Mouse (Mus musculus) heart, adult 9 months (tissue): ENCODE data around the gene Haspin.

Experiments
- DNase-seq, 2 experiments: peaks; one replicate each; pipeline ENCODE4 v3.0.0; 2022; ENCODE audit warnings: low spot score in 2 of 2

Haspin gene

GRCm38 (mm10) chr11:73137591-73138501, at the start of gene Haspin:
Gene Haspin (minus strand): TSS chr11:73138294.
- peak; percentile 78 to 88 for DNase-seq

DNA sequence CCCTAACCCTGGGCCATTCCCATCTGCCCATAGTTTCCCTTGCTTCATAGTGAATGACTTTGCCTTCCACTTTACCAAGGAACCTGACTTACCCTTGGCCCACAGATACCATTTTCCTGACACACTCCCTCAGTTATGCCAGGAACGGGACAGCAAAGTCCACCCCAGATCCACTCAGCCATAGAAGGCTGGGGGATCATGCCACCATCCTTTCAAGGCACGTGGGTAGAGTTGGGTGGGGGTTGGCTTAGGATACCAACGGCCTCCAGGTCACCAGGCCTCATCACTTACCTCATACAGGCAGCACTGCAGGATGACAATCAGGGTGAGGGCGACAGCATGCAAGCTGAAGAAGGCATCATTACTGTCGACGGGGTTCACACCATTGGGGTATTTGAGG, 49.1 kb upstream of the Haspin start:
- no peak for DNase-seq

- no peak for DNase-seq
Measured at GRCm38 (mm10) chr11:73185872-73186615, 48.0 kb upstream of the Haspin start.

DNA sequence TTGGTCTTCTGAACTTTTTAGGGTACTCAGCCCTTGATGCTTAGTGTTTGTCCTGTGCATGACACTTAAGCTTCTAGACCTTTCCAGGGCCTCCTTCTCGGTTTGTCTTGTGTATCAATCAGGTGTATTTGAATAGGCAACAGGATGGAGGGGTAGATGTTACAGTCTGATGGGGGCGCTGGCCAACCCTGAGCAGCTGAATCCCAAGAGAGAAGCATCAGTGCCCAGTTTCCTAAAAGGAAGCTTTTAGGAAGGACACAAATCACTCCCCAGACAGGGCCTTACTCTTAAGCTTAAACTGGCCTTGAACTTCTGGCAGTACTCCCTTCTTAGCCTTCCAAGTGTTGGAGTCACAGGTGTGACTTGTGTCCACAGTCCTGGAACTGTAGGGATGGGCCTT, 39.8 kb upstream of the Haspin start:
- DNase-seq: no peak

DNA sequence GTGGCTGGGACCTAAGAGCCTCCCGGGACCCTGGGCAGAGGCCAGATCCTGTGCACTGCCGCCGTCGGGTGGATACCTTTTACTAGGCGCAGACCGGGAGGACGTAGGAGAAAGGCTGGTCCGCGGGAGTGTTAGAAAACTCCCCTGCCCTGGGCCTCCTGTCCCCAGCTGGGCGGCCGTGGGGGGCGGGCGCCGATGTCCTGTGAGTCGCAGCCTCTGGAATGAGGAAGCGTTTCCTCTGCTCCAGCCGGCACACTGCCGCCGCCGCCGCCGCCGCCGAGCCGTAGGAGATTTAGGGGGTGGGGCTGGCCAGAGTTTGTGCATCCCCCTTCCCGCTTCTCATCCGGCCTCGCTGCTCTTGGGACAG, 39.4 kb upstream of the Haspin start:
- peak; percentile 83 to 85 for DNase-seq

- DNase-seq: peak; percentile 97
Measured at GRCm38 (mm10) chr11:73176608-73177508, 38.8 kb upstream of the Haspin start, which contains the start of the genes Emc6 and Tax1bp3. Gene Emc6 (minus strand): TSS chr11:73177037. Gene Tax1bp3 (plus strand): TSS chr11:73177083.

DNA sequence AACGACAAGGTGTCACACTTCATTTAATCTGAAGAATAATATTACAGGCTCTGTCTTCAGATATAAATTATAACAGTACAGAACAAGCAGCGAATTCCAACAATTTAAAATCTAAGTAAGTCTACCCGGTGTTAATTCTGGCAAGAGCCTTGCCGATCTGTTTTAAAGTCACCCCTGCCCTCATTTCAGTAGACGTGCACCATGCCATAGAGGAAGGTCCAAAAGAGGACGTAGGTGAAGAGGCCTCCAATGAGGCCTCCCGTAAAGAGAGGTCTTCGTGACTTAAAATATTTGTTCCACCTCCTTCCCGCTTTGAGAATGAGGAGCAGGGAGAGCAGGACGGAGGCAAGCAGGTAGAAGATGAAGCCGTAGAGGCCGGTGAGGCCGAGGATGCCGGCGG, 38.1 kb upstream of the Haspin start:
- DNase-seq: no peak

DNA sequence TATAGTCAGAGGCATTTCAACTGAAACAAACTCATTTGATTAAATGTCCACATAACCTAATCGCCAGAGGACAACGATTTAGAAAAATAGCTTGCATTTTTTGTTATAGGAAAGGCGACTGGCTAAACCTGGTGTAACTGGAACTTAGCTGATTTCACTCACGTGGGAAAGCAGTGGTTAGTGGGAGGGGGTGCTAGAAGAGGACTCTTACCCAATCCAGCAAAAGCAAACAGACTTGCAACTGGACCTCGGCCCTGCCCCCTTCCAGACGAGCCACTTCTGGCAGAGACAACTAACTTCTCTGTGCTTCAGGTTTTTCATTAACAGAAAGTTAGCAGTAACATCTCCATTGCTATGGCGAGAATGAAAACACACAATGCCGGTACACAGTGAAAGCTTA, 37.5 kb upstream of the Haspin start:
- no peak for DNase-seq

DNA sequence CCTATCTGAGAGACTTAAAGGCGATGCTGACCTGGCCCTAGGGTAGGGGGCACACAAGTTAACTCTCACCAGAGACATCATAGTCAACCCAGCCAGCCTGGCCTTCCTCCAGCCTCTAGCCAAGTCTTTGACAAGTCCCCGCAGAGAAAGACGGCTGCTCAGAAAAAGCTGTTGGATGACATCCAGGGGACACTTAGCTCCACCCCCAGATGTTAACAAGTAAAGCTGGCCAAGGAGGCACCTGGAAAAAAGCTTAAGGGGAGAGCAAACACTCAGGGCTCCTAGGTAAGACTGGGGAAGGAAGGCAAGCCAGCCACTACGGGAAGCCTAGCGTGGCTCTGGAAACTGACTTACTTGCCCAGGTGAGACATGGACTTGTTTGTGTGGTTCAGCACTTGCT, 34.1 kb upstream of the Haspin start:
- peak; percentile 79 to 80 for DNase-seq

DNA sequence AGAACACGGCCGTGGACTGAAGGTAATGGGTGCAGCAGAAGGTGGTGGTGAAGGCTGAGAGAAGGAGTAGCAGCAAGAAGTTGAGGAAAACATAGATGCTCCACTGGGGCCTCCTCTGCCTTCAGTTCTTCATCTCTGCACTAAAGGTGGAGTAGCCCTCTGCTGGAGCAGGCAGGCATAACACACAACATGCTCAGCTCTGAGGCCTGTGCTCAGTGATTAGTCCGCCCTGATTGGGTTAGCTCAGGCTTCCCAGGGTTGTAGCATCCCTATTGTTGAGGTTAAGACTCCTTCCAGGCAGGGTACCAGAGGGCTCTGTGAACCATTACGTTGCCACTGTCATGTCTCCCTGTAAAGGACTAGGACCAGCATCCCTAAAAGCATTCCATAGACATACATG, 31.1 kb upstream of the Haspin start:
- no peak for DNase-seq

DNA sequence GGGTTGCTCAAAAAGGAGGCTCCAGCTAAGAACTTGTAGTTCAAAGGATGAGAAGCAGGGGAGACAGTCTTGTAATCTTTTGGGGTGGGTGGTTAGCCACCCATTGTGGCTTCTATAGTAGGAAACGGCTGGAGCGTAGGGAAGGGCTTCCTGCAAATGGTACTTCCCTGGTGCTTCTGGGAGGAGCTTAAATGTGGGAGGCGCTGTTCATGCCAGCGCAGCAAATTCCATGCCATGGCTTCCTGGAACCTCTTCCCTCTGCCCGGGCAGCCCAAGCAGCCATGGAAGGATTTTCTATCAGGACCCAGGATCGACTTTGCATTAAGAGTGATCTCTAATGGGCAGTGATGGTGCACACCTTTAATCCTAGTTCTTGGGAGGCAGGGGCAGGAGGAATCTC, 30.5 kb upstream of the Haspin start:
- no peak for DNase-seq

- DNase-seq: no peak
Measured at GRCm38 (mm10) chr11:73168071-73168470, 30.0 kb upstream of the Haspin start.

DNA sequence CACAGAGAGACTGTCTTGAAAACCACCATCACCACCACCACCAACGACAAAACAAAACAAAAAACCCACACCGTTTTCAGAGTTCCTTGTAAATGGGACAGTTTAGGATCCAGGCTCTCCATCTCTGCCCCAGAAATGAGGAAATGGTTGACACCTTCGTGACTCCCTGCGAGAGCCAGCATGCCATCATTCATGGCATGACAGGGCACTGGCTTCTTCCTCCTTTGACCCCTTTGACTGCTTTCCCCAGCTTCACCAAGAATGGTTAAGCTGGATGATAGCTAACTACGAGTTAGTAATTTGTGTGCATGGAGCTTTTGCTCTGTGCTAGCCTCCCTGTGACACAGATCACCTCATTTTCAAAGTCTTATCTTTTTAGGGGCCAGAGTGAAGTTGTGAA, 24.2 kb upstream of the Haspin start:
- no peak for DNase-seq

- DNase-seq: no peak
Measured at GRCm38 (mm10) chr11:73161616-73162015, 23.5 kb upstream of the Haspin start.

- DNase-seq: peak; percentile 75 to 78
Measured at GRCm38 (mm10) chr11:73160811-73161200, 22.7 kb upstream of the Haspin start.

- DNase-seq: no peak
Measured at GRCm38 (mm10) chr11:73159957-73160810, 22.1 kb upstream of the Haspin start, which contains the start of gene P2rx5. Gene P2rx5 (plus strand): TSS chr11:73160421.

GRCm38 (mm10) chr11:73155071-73155470, 17.0 kb upstream of the Haspin start:
- no peak for DNase-seq

DNA sequence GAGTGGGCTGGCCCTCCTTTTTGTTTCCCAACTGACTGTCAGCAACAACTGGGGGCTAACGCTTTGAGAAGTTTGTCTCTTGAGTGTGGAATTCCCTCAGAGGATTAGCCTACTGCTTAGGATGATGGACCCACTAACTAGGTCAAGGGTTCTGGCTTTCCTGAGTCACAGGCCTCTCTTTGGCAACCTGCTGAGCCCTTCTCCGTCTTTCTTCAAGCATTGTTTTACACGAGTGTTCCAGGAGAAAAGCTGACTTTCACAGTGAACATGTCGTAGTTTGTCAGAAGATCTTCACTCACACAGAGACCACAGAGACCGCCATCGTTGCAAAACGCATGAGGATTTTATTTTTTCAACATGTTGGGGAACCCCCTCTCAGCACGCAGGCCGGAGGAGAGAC, 10.1 kb upstream of the Haspin start:
- no peak for DNase-seq

GRCm38 (mm10) chr11:73146975-73147365, 8.9 kb upstream of the Haspin start:
- no peak for DNase-seq

GRCm38 (mm10) chr11:73146026-73146974, 8.2 kb upstream of the Haspin start:
- no peak for DNase-seq
